Mouse (Mus musculus): ENCODE measurements around the gene Gm14322. TPM values are rescaled to one million over a fixed set of nuclear protein-coding genes. Genes with fewer than 3 reads are reported as not detected.
"Not testable (repeated sequence)": the region's sequence is repeated elsewhere in the genome, so short reads cannot be mapped to it uniquely, and the experiment has no call there.

Gm14322 gene
- 11.9 and 13.4 TPM in 2 replicates for polyA plus RNA-seq (2015; fragmentation: Nextera tagmentation; extraction: Ambion mirVana)

- WGBS = 22% methylated on average over 9 of the region's 9 CpGs
- Histone ChIP-seq H3K4me3 (ENCODE audit: low read length) (peak within 1 kb of the TSS; percentile 45), H3K4me2 (ENCODE audit: low read depth, low read length) (0 out of 2 replicates have a peak within 1 kb of the TSS, but pooled peaks have one; percentile 32)
- H3K36me3 ChIP-seq (ENCODE audit: control insufficient read depth, insufficient read depth, low read length); H3K4me1 ChIP-seq (replicated peaks; ENCODE audit: control insufficient read depth, insufficient read depth, low read length); H3K9ac ChIP-seq (ENCODE audit: low read length); H3K27me3 ChIP-seq (ENCODE audit: control insufficient read depth, insufficient read depth, low read depth, low read length); H3K27ac ChIP-seq (ENCODE audit: low read length); H3K9me3 ChIP-seq (ENCODE audit: control insufficient read depth, low read length); ATAC-seq (ENCODE audit: low read depth): not testable (repeated sequence)
These were observed at the start of gene Gm14322 for GRCm38 (mm10) chr2:177758941-177759558. TSS of gene Gm14322 (plus strand) at chr2:177759288.

GRCm38 (mm10) chr2:177741487-177741886 is 17.6 kb upstream of the Gm14322 start:
- not testable (repeated sequence) for H3K36me3 ChIP-seq (ENCODE audit: control insufficient read depth, insufficient read depth, low read length); H3K9ac ChIP-seq (ENCODE audit: low read length); H3K27me3 ChIP-seq (ENCODE audit: control insufficient read depth, insufficient read depth, low read depth, low read length); H3K4me1 ChIP-seq (replicated peaks; ENCODE audit: control insufficient read depth, insufficient read depth, low read length); H3K27ac ChIP-seq (ENCODE audit: low read length); H3K4me3 ChIP-seq (ENCODE audit: low read length); H3K4me2 ChIP-seq (ENCODE audit: low read depth, low read length); ATAC-seq (ENCODE audit: low read depth); H3K9me3 ChIP-seq (ENCODE audit: control insufficient read depth, low read length)
- WGBS = 64% methylated on average over 4 of the region's 10 CpGs

- H3K36me3 ChIP-seq (ENCODE audit: control insufficient read depth, insufficient read depth, low read length); H3K9ac ChIP-seq (ENCODE audit: low read length); H3K4me2 ChIP-seq (ENCODE audit: low read depth, low read length); H3K27ac ChIP-seq (ENCODE audit: low read length); H3K27me3 ChIP-seq (ENCODE audit: control insufficient read depth, insufficient read depth, low read depth, low read length); ATAC-seq (ENCODE audit: low read depth); H3K4me1 ChIP-seq (replicated peaks; ENCODE audit: control insufficient read depth, insufficient read depth, low read length); H3K4me3 ChIP-seq (ENCODE audit: low read length); H3K9me3 ChIP-seq (ENCODE audit: control insufficient read depth, low read length): not testable (repeated sequence)
- WGBS = 50% methylated on average over 1 of the region's 1 CpGs
These were observed 28.3 kb downstream of the Gm14322 start for GRCm38 (mm10) chr2:177787351-177787750.

- not testable (repeated sequence) for H3K4me3 ChIP-seq (ENCODE audit: low read length); H3K27me3 ChIP-seq (ENCODE audit: control insufficient read depth, insufficient read depth, low read depth, low read length); ATAC-seq (ENCODE audit: low read depth); H3K9ac ChIP-seq (ENCODE audit: low read length); H3K27ac ChIP-seq (ENCODE audit: low read length); H3K4me1 ChIP-seq (replicated peaks; ENCODE audit: control insufficient read depth, insufficient read depth, low read length); H3K9me3 ChIP-seq (ENCODE audit: control insufficient read depth, low read length); H3K36me3 ChIP-seq (ENCODE audit: control insufficient read depth, insufficient read depth, low read length); H3K4me2 ChIP-seq (ENCODE audit: low read depth, low read length)
- no CpG with 5 or more reads among the region's 2 CpGs for WGBS
These were observed 47.1 kb downstream of the Gm14322 start for GRCm38 (mm10) chr2:177806170-177806569.

Other genes with a start within 250 kb of the Gm14322 start
- gene Gm14406, start 181.1 kb upstream of the Gm14322 start, polyA plus RNA-seq (2015; fragmentation: Nextera tagmentation; extraction: Ambion mirVana) = not detected in 2 replicates
- gene Gm14325, start 81.0 kb downstream of the Gm14322 start, polyA plus RNA-seq (2015; fragmentation: Nextera tagmentation; extraction: Ambion mirVana) = 36.4 and 41.8 TPM in 2 replicates
- 5.2 and 6.0 TPM in 2 replicates for gene Gm14327, start 137.8 kb downstream of the Gm14322 start, polyA plus RNA-seq (2015; fragmentation: Nextera tagmentation; extraction: Ambion mirVana)
- 0.54 and 0.55 TPM in 2 replicates for gene Zfp972, start 166.3 kb downstream of the Gm14322 start, polyA plus RNA-seq (2015; fragmentation: Nextera tagmentation; extraction: Ambion mirVana)
- gene Gm14326, start 198.0 kb downstream of the Gm14322 start, polyA plus RNA-seq (2015; fragmentation: Nextera tagmentation; extraction: Ambion mirVana) = 19.1 and 20.2 TPM in 2 replicates

Measured in lung, embryonic 16.5 days (tissue).